Mouse (Mus musculus): ENCODE data around the gene Eapp.
"Not testable (repeated sequence)": the region's sequence is repeated elsewhere in the genome, so short reads cannot be mapped to it uniquely, and the experiment has no call there.

The Eapp gene

DNA sequence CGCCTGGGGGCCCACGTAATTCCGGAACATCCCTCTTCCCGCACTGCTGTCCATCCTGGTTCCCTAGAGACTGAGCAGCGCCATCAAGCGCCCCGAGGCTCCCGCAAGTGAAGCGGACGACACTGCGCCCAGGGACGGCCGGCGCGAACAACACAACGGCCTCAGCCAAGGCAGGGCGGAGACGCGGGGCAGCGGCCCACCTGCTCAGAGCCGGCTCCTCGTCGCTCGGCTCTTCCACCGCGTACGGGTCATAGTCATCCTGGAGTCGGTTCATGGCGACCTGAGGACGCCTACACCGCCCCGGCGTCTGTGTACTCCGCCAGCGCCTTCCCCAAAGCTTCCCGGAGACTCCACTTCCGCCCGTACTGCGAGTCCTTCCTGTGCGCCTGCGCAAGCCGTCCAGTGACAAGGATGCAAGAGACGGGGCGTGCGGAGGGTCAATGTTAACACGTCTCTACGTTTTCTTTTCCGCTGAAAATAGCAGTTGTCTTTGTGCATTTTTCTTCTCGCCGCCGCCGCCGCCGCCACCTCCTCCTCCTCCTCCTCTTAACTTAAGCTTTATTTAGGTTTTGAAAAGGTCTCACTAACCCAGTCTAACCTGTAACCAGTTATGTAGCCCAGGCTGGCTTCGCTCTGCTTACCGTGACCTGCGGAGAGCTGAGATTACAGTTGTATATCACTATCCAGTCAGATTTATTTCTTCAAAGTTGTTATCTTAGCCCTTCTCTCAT lies at the start of gene Eapp:
Gene Eapp, minus strand, starts transcription at position 387 of the 731 bp plus-strand sequence.
- peak; percentile 91 for DNase-seq (ENCODE audit: low spot score)

- DNase-seq (ENCODE audit: low spot score), result not testable (repeated sequence)
Measured at GRCm38 (mm10) chr12:54738661-54739243, 43.1 kb upstream of the Eapp start.

DNA sequence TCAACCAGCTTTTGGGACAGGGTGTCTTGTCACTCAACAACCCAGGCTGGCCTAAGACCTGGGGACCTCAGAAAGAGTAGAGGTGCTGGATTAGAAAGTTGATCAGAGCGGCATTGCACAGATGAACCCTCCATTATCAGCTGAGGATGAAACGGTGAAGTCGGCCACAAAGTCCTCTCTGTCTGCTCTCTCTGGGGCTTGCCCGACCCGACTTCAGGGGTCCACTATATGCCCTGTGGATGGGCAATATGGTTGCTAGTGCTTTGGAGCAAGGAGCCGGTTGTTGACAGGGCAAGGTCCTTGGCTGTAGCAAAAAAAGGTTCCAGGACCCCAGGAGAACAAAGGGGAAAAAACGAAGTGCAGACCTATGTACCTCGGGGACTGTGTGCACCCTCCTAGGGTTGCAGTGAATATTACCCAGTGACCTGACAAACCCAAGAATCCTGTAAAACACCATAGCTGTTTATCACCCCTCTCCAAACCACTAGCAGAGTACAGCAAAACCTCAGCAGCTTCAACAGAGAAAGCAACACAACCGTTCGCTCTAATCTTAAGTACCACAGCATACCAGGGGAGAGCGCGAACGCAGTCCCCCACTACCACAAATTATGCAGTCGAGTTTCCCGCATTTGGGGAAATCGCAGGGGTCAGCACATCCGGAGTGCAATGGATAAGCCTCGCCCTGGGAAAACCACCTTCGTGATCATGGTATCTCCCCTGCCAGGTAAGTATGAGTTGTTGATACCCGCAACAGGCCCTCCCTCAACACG lies 42.4 kb upstream of the Eapp start:
- not testable (repeated sequence) for DNase-seq (ENCODE audit: low spot score)

DNA sequence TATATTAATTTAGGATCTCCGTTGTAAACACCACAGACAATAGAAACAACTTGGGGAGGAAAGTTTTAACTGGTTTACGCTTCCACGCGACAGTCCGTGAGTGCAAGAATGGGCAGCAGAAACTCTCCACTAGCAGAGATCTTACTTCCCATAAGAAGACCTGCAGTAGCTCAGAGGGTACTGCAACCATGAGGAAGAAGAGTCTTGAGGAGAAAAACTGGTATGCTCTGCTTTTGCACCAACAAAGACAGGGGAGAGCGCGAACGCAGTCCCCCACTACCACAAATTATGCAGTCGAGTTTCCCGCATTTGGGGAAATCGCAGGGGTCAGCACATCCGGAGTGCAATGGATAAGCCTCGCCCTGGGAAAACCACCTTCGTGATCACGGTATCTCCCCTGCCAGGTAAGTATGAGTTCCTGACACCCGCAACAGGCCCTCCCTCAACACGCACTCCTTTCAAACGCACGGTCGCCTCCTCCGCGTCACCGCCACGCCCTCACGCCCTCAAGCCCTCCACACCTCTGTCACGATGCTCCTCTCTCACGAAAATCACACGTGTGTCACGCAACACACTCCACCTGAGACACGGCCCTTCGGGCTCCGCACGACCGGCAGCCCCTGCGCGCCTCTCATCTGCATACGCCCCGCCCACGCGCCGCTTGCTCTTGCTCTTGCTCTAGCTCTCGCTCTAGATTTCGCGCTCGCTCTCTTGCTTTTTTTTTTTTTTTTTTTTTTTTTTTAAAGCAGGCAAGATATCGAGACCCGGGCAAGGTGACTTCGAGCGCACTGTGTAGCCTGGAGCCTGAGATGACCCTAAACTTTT lies 38.8 kb upstream of the Eapp start:
- not testable (repeated sequence) for DNase-seq (ENCODE audit: low spot score)

GRCm38 (mm10) chr12:54729140-54730059 lies 33.7 kb upstream of the Eapp start:
- not testable (repeated sequence) for DNase-seq (ENCODE audit: low spot score)

- DNase-seq (ENCODE audit: low spot score), result not testable (repeated sequence)
Measured at GRCm38 (mm10) chr12:54718871-54719786, 23.4 kb upstream of the Eapp start.

- not testable (repeated sequence) for DNase-seq (ENCODE audit: low spot score)
Measured at GRCm38 (mm10) chr12:54717516-54717915, 21.8 kb upstream of the Eapp start.

GRCm38 (mm10) chr12:54713822-54714626 lies 18.3 kb upstream of the Eapp start:
- not testable (repeated sequence) for DNase-seq (ENCODE audit: low spot score)

DNA sequence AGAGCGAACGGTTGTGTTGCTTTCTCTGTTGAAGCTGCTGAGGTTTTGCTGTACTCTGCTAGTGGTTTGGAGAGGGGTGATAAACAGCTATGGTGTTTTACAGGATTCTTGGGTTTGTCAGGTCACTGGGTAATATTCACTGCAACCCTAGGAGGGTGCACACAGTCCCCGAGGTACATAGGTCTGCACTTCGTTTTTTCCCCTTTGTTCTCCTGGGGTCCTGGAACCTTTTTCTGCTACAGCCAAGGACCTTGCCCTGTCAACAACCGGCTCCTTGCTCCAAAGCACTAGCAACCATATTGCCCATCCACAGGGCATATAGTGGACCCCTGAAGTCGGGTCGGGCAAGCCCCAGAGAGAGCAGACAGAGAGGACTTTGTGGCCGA lies 14.8 kb upstream of the Eapp start:
- DNase-seq (ENCODE audit: low spot score), result not testable (repeated sequence)

DNA sequence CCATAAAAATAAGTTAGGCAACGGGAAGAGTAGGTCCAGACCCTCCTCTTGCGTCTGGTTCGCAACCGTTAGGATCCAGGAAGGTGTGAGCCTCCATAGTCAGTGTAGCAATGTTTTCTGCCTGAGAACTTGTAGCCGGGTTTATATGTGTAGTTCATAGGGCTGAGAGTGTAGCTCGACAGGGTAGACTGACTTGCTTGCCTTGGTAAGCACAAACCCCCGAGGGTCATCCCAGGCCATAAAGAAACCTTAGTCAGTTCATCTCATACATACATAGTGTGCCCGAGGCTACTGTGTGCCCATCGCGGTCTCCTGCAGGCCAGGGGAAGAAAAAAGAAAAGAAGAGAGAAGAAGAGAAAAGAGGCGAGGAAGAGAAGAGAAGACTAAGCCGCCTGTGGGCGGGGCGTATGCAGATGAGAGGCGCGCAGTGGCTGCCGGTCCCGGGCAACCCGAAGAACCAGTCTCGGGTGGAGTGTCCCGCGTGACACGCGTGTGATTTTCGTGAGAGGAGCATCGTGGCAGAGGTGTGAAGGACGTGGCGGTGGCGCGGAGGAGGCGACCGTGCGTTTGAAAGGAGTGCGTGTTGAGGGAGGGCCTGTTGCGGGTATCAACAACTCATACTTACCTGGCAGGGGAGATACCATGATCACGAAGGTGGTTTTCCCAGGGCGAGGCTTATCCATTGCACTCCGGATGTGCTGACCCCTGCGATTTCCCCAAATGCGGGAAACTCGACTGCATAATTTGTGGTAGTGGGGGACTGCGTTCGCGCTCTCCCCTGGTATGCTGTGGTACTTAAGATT lies 14.2 kb upstream of the Eapp start:
- not testable (repeated sequence) for DNase-seq (ENCODE audit: low spot score)

GRCm38 (mm10) chr12:54699394-54699793 lies 3.7 kb upstream of the Eapp start:
- DNase-seq (ENCODE audit: low spot score), result no peak

DNA sequence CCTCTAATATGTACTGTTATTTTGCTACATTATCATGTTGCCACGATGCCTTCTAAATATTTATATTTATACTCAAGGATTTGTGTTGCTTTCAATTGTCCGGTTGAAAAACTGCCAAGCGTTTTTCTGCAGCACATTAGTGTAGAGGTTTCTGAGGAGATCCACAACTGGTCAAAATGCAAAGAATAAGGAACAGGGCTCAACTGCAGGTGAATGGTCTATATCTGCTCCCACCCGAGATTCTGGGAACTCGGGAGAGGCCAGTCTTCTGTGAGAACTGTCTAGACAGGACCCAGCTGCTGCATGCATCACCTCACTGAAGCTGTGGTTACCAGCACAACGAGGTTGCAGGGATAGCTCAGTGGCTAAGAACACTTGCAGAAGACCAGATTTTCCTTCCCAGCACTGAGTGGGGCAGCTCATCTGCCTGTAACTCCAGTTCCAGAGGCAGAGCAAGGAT lies 2.1 kb upstream of the Eapp start:
- no peak for DNase-seq (ENCODE audit: low spot score)

- DNase-seq (ENCODE audit: low spot score), result no peak
Measured at GRCm38 (mm10) chr12:54697003-54697597, 1.4 kb upstream of the Eapp start.

GRCm38 (mm10) chr12:54696242-54697002 lies 725 bp upstream of the Eapp start:
- peak; percentile 89 for DNase-seq (ENCODE audit: low spot score)

GRCm38 (mm10) chr12:54694847-54695510 lies 718 bp downstream of the Eapp start:
- no peak for DNase-seq (ENCODE audit: low spot score)

- no peak for DNase-seq (ENCODE audit: low spot score)
Measured at GRCm38 (mm10) chr12:54689082-54689481, 6.6 kb downstream of the Eapp start.
